Mouse (Mus musculus) spleen, adult 2 months (tissue): ENCODE data around the gene Pitpnm2.

Experiments
- CTCF ChIP-seq: fragments of 200-500 bp; IDR thresholded peaks from 2 replicates; pipeline ENCODE4 v1.5.1; 2011; ENCODE audit warnings: mild to moderate bottlenecking, inconsistent platforms; ENCODE audit not compliant: insufficient read depth, insufficient read length, insufficient replicate concordance; ENCODE audit errors: extremely low read depth
- POLR2A ChIP-seq: fragments of 200-500 bp; IDR thresholded peaks from 2 replicates; pipeline ENCODE4 v1.6.1; 2011; ENCODE audit warnings: low read depth, low read length, inconsistent platforms

- TF ChIP-seq CTCF (peak; percentile 99), POLR2A (no peak)
Observed at GRCm38 (mm10) chr5:124084588-124085173, 164.9 kb downstream of the Pitpnm2 start.
